Mouse (Mus musculus) heart, embryonic 11.5 days (tissue): ENCODE results near the gene AL607142.1. TPM values are rescaled to one million over a fixed set of nuclear protein-coding genes. Genes with fewer than 3 reads are reported as not detected.

Experiments used
- ATAC-seq: fragments of 200-750 bp; cut with Nextera tagmentation; replicated peaks from 2 replicates; pipeline ENCODE4 v1.8.0; 2017; ENCODE audit warnings: moderate library complexity; ENCODE audit not compliant: insufficient number of reproducible peaks, low FRiP score, low TSS enrichment
- H3K27ac ChIP-seq: fragments of 300-500 bp; sonication (generic); 2 replicates; pipeline ENCODE4 v1.5.1; 2014; ENCODE audit warnings: mild to moderate bottlenecking, low read depth, low read length
- H3K27me3 ChIP-seq: fragments of 300-500 bp; sonication (generic); 2 replicates; pipeline ENCODE4 v1.6.1; 2014; ENCODE audit warnings: mild to moderate bottlenecking, low read length, mixed read lengths; ENCODE audit not compliant: control insufficient read depth, insufficient read depth
- H3K36me3 ChIP-seq: fragments of 300-500 bp; sonication (generic); 2 replicates; pipeline ENCODE4 v1.6.1; 2014; ENCODE audit warnings: mild to moderate bottlenecking, low read length, moderate library complexity, mixed read lengths; ENCODE audit not compliant: control insufficient read depth, insufficient read depth
- H3K4me1 ChIP-seq: fragments of 300-500 bp; sonication (generic); 2 replicates; pipeline ENCODE4 v1.6.1; 2014; ENCODE audit warnings: low read length; ENCODE audit not compliant: control insufficient read depth, insufficient read depth
- H3K4me2 ChIP-seq: fragments of 300-500 bp; sonication (generic); 2 replicates; pipeline ENCODE4 v1.6.1; 2014; ENCODE audit warnings: mild to moderate bottlenecking, moderate library complexity
- H3K4me3 ChIP-seq: fragments of 300-500 bp; sonication (generic); 2 replicates; pipeline ENCODE4 v1.5.1; 2014; ENCODE audit warnings: low read depth, low read length
- H3K9ac ChIP-seq: fragments of 300-500 bp; sonication (generic); 2 replicates; pipeline ENCODE4 v1.6.1; 2014; ENCODE audit warnings: mild to moderate bottlenecking, low read depth, low read length, moderate library complexity
- H3K9me3 ChIP-seq: fragments of 300-500 bp; sonication (generic); replicated peaks from 2 replicates; pipeline ENCODE4 v1.6.1; 2016; ENCODE audit warnings: low read length; ENCODE audit not compliant: control insufficient read depth
- WGBS: fragments of 180-500 bp; shearing (Covaris S2); extraction: QIAGEN DNeasy Blood & Tissue Kit; methylation state at CpG from one replicate; pipeline ENCODE4 v1.1.7; 2014; ENCODE audit not compliant: insufficient replicate concordance; 5-methylcytosine and 5-hydroxymethylcytosine counted together
- polyA plus RNA-seq: library from polyadenylated mRNA; unstranded; fragments of >200 nt; fragmentation: Nextera tagmentation; extraction: Ambion mirVana; gene quantifications from 2 replicates; pipeline ENCODE4 v1.2.1, GENCODE M21; 2014

AL607142.1 gene
- polyA plus RNA-seq, 1 experiment from 2014 or later: not detected

DNA sequence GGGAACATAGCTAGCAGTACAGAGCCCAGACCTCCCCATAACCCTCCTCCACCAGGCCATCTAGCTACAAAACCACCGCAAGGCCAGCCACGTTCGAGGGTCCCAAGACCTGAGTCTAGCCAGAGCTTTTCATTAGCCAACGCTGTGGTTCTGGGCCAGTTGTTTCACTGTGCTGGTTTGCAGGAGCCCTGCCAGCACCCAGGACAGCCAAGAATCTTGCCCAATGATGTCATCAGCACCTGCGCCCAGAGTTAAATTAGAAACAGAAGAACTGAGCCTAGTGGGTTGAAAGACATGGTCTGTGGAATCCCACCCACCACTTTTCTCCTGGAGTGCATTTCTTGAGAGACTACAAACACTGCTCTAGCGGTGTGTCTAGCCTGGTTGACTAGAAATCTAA is 61.3 kb downstream of the AL607142.1 start:
- WGBS: 80% methylated on average over 6 of the region's 6 CpGs
- no peak overlapping the region for H3K4me2 ChIP-seq
- H3K27me3 ChIP-seq: peaks cover 3% of the 10 kb centered on the region; the same call in 1 of the 2 replicates
- H3K36me3 ChIP-seq: no peaks in the 10 kb centered on the region
- no peak overlapping the region for H3K9ac ChIP-seq
- H3K4me3 ChIP-seq: no peak overlapping the region
- H3K9me3 ChIP-seq: no peaks in the 10 kb centered on the region
- no peak overlapping the region for H3K27ac ChIP-seq
- peaks cover 4% of the 10 kb centered on the region; the same call in 1 of the 2 replicates for H3K4me1 ChIP-seq
- no peak for ATAC-seq

DNA sequence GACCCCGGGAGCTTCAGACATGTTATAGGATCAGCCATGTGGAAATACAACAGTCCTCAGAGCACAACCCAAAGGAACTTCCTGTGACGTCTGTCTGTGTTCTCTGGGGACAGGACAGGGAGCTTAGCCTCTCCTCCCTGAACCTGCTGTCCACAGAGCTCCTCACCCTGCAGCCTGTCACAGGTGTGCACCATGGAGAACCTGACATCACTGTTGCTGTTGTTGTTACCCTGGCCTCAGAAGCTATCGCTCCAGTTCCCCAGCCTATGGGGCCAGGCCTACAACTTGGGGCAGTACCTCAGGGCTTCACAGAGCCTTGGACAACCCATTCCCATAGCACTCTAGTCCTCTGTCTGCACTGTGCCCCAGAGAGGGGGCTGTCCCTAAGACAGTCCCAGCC is 62.5 kb downstream of the AL607142.1 start:
- Histone ChIP-seq H3K9ac (no peak overlapping the region), H3K4me3 (no peak overlapping the region), H3K27me3 (peaks cover 3% of the 10 kb centered on the region; the same call in 1 of the 2 replicates), H3K36me3 (no peaks in the 10 kb centered on the region), H3K9me3 (no peaks in the 10 kb centered on the region), H3K4me1 (peaks cover 4% of the 10 kb centered on the region; the same call in 1 of the 2 replicates), H3K27ac (no peak overlapping the region), H3K4me2 (no peak overlapping the region)
- WGBS: 85% methylated on average over 3 of the region's 3 CpGs
- ATAC-seq: no peak

DNA sequence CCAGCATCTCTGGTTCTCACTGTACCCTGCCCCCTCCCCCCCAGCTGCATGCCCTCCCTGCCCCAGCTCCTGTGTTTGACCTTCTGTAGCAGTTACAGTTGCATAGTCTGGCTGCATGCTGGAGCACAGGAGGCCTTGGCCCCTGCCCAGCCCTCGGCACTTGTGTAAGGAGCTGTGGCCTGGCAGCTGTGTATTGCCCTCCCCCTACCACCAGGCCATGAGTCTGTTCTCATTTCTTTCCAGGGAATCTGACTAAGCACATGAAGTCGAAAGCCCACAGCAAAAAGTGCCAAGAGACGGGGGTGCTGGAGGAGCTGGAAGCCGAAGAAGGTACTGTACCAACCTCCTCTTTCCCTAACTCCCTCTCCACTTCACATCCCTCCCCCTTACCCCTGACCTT is 63.2 kb downstream of the AL607142.1 start:
- H3K4me1 ChIP-seq: peaks cover 4% of the 10 kb centered on the region; the same call in 1 of the 2 replicates

DNA sequence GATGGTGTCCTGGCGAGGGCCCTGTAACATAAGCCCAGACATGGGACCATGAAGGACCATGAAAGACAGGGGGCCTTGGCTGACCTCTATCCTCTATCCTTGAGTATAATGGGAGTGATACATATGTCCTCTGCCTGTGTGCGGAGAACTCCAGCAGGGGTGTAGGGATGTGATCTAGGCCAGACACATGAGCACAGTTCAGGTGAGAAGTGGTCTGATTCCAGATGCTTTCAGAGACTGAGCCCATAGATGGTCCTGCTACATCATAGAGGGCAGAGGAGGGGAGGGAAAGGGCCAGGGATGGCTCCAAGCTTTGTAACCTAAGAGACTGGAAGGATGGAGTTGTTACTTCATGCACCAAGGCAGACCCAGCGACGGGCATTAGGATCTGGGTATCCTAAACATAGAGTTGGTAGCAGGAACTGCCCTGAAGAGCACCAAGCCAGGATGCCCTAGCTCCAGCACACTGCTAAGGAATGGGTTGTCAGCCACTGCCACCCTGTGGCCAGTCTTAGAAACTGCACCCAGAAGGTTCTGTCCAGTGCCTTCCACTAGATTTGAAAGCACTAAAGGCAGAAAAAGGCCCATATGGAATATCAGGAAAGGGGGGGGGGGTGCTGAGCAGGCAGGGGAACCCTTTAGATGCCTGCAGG is 64.6 kb downstream of the AL607142.1 start:
- H3K4me2 ChIP-seq: no peak overlapping the region
- ATAC-seq: no peak
- H3K9me3 ChIP-seq: no peaks in the 10 kb centered on the region
- no peak overlapping the region for H3K27ac ChIP-seq
- no peak overlapping the region for H3K9ac ChIP-seq
- peaks cover 4% of the 10 kb centered on the region; the same call in 1 of the 2 replicates for H3K4me1 ChIP-seq
- H3K27me3 ChIP-seq: peaks cover 3% of the 10 kb centered on the region; the same call in 1 of the 2 replicates
- 37% methylated on average over 4 of the region's 4 CpGs for WGBS
- H3K36me3 ChIP-seq: no peaks in the 10 kb centered on the region
- no peak overlapping the region for H3K4me3 ChIP-seq

More for the DNA sequence above, 63.2 kb downstream of the AL607142.1 start:
- no peak for ATAC-seq
- Histone ChIP-seq H3K27ac (no peak overlapping the region), H3K4me3 (no peak overlapping the region), H3K27me3 (peaks cover 3% of the 10 kb centered on the region; the same call in 1 of the 2 replicates), H3K9ac (no peak overlapping the region), H3K36me3 (no peaks in the 10 kb centered on the region), H3K4me2 (no peak overlapping the region), H3K9me3 (no peaks in the 10 kb centered on the region)
- 64% methylated on average over 4 of the region's 4 CpGs for WGBS

DNA sequence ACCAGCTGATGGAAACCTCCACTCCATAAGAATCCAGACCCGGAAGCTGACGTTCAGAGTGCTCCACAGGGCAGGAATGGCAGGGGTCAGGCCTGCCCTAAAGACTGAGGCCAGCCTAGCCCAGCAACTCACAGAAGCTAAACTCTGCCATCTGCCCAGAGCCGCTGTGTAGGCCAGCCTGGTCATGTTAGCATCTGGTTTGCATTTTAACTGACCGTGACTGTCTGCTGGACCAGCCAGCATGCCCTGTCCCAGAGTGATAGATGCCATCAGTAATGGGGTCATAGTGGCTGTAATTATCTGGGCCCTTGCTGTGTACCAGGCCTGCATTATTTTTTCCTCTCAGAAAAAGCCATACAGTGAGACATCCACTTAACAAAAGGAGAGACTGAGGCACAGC is 66.1 kb downstream of the AL607142.1 start:
- peaks cover 4% of the 10 kb centered on the region; the same call in 1 of the 2 replicates for H3K4me1 ChIP-seq
- WGBS: 73% methylated on average over 4 of the region's 4 CpGs

DNA sequence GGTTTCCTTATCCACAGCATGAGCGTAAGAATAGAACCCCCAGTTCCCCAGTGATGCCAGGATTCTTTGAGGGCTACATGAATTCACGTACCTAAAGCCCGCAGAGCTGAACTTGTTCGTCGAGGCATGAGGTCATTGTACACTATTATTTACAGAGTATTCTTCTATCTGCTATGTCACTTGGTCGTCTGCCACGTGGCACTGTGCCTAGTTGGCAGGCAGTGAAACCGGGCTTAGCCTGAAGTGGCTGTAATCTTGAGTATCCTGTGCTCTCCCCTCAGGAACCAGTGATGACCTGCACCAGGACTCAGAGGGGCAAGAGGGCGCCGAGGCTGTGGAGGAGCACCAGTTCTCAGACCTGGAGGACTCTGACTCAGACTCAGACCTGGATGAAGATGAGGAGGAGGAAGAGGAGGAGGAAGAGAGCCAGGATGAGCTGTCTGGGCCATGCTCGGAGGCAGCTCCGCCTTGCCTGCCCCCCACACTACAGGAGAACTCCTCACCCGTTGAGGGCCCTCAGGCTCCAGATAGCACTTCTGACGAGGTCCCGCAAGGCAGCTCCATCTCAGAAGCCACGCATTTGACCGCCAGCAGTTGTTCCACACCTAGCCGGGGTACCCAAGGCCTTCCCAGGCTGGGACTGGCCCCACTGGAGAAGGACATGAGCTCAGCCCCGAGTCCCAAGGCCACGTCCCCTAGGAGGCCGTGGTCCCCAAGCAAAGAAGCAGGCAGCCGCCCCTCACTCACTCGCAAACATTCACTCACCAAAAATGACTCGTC is 66.8 kb downstream of the AL607142.1 start:
- Histone ChIP-seq H3K4me3 (no peak overlapping the region), H3K9ac (no peak overlapping the region), H3K27me3 (no peaks in the 10 kb centered on the region), H3K4me2 (no peak overlapping the region), H3K27ac (no peak overlapping the region), H3K36me3 (no peaks in the 10 kb centered on the region), H3K9me3 (no peaks in the 10 kb centered on the region), H3K4me1 (peaks cover 4% of the 10 kb centered on the region; the same call in 1 of the 2 replicates)
- ATAC-seq: no peak
- 72% methylated on average over 24 of the region's 24 CpGs for WGBS

More for the DNA sequence above, 66.1 kb downstream of the AL607142.1 start:
- Histone ChIP-seq H3K9ac (no peak overlapping the region), H3K9me3 (no peaks in the 10 kb centered on the region), H3K27me3 (no peaks in the 10 kb centered on the region), H3K4me3 (no peak overlapping the region), H3K27ac (no peak overlapping the region), H3K36me3 (no peaks in the 10 kb centered on the region), H3K4me2 (no peak overlapping the region)
- no peak for ATAC-seq

DNA sequence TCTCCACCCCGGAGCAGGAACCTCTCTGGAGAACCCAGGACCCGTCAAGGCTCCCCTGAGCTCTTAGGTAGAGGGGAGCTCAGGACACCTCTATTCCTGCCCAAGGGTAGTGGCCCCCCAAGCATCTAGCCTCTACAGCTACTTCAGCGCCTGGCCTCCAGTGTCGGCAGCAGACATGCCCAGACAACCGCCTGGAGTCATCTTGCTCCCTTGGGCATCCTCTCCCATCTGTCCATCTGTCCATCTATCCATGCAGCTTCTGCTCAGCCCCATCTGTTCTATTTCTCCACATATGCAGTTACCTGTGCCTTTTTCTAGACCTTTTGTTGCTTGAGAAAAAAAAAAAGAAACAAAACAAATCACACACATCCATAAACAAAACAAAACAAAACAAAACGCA is 69.4 kb downstream of the AL607142.1 start:
- 64% methylated on average over 6 of the region's 6 CpGs for WGBS
- Histone ChIP-seq H3K9me3 (no peaks in the 10 kb centered on the region), H3K27me3 (no peaks in the 10 kb centered on the region), H3K27ac (no peak overlapping the region), H3K4me1 (no peaks in the 10 kb centered on the region), H3K4me3 (no peak overlapping the region), H3K9ac (no peak overlapping the region), H3K36me3 (no peaks in the 10 kb centered on the region), H3K4me2 (no peak overlapping the region)
- no peak for ATAC-seq

DNA sequence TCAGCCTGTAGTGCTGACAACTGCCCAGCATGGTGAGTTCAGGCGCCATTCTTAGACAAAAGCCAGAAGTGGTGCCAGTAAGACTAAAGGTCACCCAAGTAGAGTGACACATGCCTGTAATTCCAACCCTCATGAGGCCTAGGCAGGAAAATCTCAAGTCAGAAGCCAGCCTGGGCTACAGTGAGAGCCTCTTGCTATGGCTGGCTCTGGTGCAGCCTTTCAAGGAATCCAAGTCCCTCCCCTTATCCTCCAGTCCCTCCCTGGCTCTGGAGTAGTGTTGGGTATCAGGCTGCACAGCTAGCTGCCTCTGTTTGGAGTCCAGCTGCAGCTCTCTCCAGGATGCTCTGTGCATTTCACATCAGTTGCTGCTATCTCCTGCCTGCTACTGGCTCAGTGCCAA is 77.0 kb downstream of the AL607142.1 start:
- Histone ChIP-seq H3K4me1 (peaks cover 9% of the 10 kb centered on the region; the same call in 1 of the 2 replicates), H3K9ac (no peak overlapping the region), H3K9me3 (no peaks in the 10 kb centered on the region), H3K36me3 (no peaks in the 10 kb centered on the region), H3K4me2 (no peak overlapping the region), H3K27ac (no peak overlapping the region), H3K4me3 (no peak overlapping the region), H3K27me3 (no peaks in the 10 kb centered on the region)
- ATAC-seq: no peak
- WGBS: 35% methylated on average over 1 of the region's 1 CpGs
